Mouse (Mus musculus) intestine, embryonic 15.5 days (tissue): ENCODE measurements around the gene Hltf. TPM values are rescaled to one million over a fixed set of nuclear protein-coding genes. Genes with fewer than 3 reads are reported as not detected.
"Not testable (repeated sequence)": the region's sequence is repeated elsewhere in the genome, so short reads cannot be mapped to it uniquely, and the experiment has no call there.

Experiments used
- ATAC-seq: fragments of 200-750 bp; cut with Nextera tagmentation; 2 replicates; pipeline ENCODE4 v1.8.0; 2017; ENCODE audit warnings: moderate TSS enrichment, moderate library complexity
- H3K27ac ChIP-seq: fragments of 300-500 bp; sonication (generic); 2 replicates; pipeline ENCODE4 v1.5.1; 2015; ENCODE audit warnings: mild to moderate bottlenecking, inconsistent platforms
- H3K27me3 ChIP-seq: fragments of 300-500 bp; sonication (generic); replicated peaks from 2 replicates; pipeline ENCODE4 v1.6.1; 2015; ENCODE audit warnings: inconsistent platforms
- H3K36me3 ChIP-seq: fragments of 300-500 bp; sonication (generic); 2 replicates; pipeline ENCODE4 v1.6.1; 2015; ENCODE audit warnings: inconsistent platforms
- H3K4me1 ChIP-seq: fragments of 300-500 bp; sonication (generic); replicated peaks from 2 replicates; pipeline ENCODE4 v1.6.1; 2015; ENCODE audit warnings: inconsistent platforms
- H3K4me2 ChIP-seq: fragments of 300-500 bp; sonication (generic); replicated peaks from 2 replicates; pipeline ENCODE4 v1.6.1; 2015; ENCODE audit warnings: mild to moderate bottlenecking, inconsistent platforms
- H3K4me3 ChIP-seq: fragments of 300-500 bp; sonication (generic); replicated peaks from 2 replicates; pipeline ENCODE4 v1.5.1; 2015; ENCODE audit warnings: inconsistent platforms
- H3K9ac ChIP-seq: fragments of 300-500 bp; sonication (generic); 2 replicates; pipeline ENCODE4 v1.6.1; 2015; ENCODE audit warnings: inconsistent platforms
- H3K9me3 ChIP-seq: fragments of 300-500 bp; sonication (generic); 2 replicates; pipeline ENCODE4 v1.6.1; 2016; ENCODE audit warnings: inconsistent platforms
- WGBS: fragments of 180-500 bp; shearing (Covaris S2); methylation state at CpG from one replicate; pipeline ENCODE4 v1.1.7; 2015; 5-methylcytosine and 5-hydroxymethylcytosine counted together
- polyA plus RNA-seq: library from polyadenylated mRNA; unstranded; fragments of >200 nt; fragmentation: Nextera tagmentation; extraction: Ambion mirVana; gene quantifications from 2 replicates; pipeline ENCODE4 v1.2.1, GENCODE M21; 2015

Gene Hltf
- 14.9 and 15.0 TPM in 2 replicates for polyA plus RNA-seq

GRCm38 (mm10) chr3:20057306-20058196 is at the start of gene Hltf:
TSS of gene Hltf (plus strand) at chr3:20057811.
- H3K4me3 ChIP-seq, result peak within 1 kb of the TSS; percentile 85
- H3K9me3 ChIP-seq, result no peaks in the 10 kb centered on the region
- WGBS, result under 1% methylated on average over 51 of the region's 54 CpGs
- H3K4me1 ChIP-seq, result no peaks in the 10 kb centered on the region
- ATAC-seq, result peak; percentile 100
- peak within 1 kb of the TSS; percentile 62; the same call in 1 of the 2 replicates for H3K27ac ChIP-seq
- peak within 1 kb of the TSS; percentile 68 for H3K4me2 ChIP-seq
- H3K9ac ChIP-seq, result peak within 1 kb of the TSS; percentile 71
- H3K36me3 ChIP-seq, result no peaks in the 10 kb centered on the region
- no peaks in the 10 kb centered on the region for H3K27me3 ChIP-seq

DNA sequence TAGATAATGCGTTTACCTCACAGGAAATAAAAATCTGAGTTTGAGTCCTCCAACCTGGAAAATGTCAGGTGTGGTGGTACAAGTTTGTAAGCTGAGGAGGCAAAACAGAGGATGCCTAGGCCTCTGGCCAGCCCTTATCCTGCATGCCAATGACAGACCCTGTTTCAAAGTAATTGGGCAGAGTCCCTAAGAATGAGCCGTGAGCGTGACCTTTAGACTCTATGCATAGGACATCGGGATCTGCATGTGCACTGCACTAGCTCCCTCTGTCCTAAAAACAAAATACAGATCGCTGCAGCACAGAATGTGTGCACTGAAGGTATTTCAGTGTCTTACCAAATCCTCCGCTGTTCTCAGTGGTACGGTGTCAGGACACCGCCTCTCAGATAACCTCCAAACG is 47.1 kb upstream of the Hltf start:
- 83% methylated on average over 9 of the region's 9 CpGs for WGBS
- H3K27ac ChIP-seq, result no peak overlapping the region
- ATAC-seq, result no peak

GRCm38 (mm10) chr3:20010905-20011304 is 46.7 kb upstream of the Hltf start:
- not testable (repeated sequence) for H3K27me3 ChIP-seq, H3K4me1 ChIP-seq, H3K36me3 ChIP-seq, H3K9me3 ChIP-seq, H3K4me3 ChIP-seq, H3K9ac ChIP-seq, H3K4me2 ChIP-seq, H3K27ac ChIP-seq, ATAC-seq
- WGBS, result 74% methylated on average over 7 of the region's 7 CpGs

More for the DNA sequence above, 47.1 kb upstream of the Hltf start:
- H3K4me2 ChIP-seq, result no peak overlapping the region
- H3K9ac ChIP-seq, result no peak overlapping the region
- H3K27me3 ChIP-seq, result no peaks in the 10 kb centered on the region
- no peaks in the 10 kb centered on the region for H3K9me3 ChIP-seq
- H3K4me1 ChIP-seq, result no peaks in the 10 kb centered on the region
- H3K36me3 ChIP-seq, result no peaks in the 10 kb centered on the region; the same call in 1 of the 2 replicates
- H3K4me3 ChIP-seq, result no peak overlapping the region

GRCm38 (mm10) chr3:20014454-20014853 is 43.2 kb upstream of the Hltf start:
- no peak overlapping the region for H3K4me3 ChIP-seq
- H3K9ac ChIP-seq, result no peak overlapping the region
- H3K27ac ChIP-seq, result no peak overlapping the region
- no peaks in the 10 kb centered on the region for H3K27me3 ChIP-seq
- H3K9me3 ChIP-seq, result no peaks in the 10 kb centered on the region
- WGBS, result 98% methylated on average over 2 of the region's 2 CpGs
- no peak for ATAC-seq
- H3K36me3 ChIP-seq, result no peaks in the 10 kb centered on the region; the same call in 1 of the 2 replicates
- no peaks in the 10 kb centered on the region for H3K4me1 ChIP-seq
- no peak overlapping the region for H3K4me2 ChIP-seq

GRCm38 (mm10) chr3:20018076-20018475 is 39.5 kb upstream of the Hltf start:
- Histone ChIP-seq H3K4me1 (no peaks in the 10 kb centered on the region), H3K27me3 (no peaks in the 10 kb centered on the region), H3K4me3 (no peak overlapping the region), H3K36me3 (peaks cover 4% of the 10 kb centered on the region), H3K27ac (no peak overlapping the region), H3K9ac (no peak overlapping the region), H3K4me2 (no peak overlapping the region), H3K9me3 (no peaks in the 10 kb centered on the region)
- ATAC-seq, result no peak
- 83% methylated on average over 8 of the region's 8 CpGs for WGBS

DNA sequence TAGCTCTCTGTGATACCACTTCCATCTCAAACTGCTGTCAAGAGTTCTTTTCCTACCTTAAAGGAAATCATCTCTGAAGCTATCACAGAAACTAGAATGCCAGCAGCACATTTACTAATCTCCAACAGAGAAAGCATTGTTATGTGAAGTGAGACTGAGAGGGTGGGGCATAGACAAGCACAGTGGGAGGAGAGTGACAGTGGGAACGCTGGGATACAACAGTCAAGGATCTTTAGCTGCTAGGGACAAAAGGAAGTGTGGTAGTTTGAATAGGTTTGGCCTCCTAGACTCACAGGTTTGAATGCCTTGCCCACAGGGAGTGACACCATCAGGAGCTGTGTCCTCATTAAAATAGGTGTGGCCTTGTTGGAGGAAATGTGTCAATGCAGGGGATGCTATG is 33.8 kb upstream of the Hltf start:
- WGBS, result 43% methylated on average over 1 of the region's 1 CpGs
- no peak for ATAC-seq
- Histone ChIP-seq H3K27me3 (no peaks in the 10 kb centered on the region), H3K4me3 (no peak overlapping the region), H3K36me3 (peaks cover 9% of the 10 kb centered on the region; the same call in 1 of the 2 replicates), H3K4me1 (no peaks in the 10 kb centered on the region), H3K4me2 (no peak overlapping the region), H3K9me3 (no peaks in the 10 kb centered on the region), H3K27ac (no peak overlapping the region), H3K9ac (no peak overlapping the region)

- Histone ChIP-seq H3K4me1 (no peaks in the 10 kb centered on the region), H3K4me3 (no peak overlapping the region), H3K36me3 (peaks cover 9% of the 10 kb centered on the region; the same call in 1 of the 2 replicates), H3K9ac (no peak overlapping the region), H3K9me3 (no peaks in the 10 kb centered on the region), H3K27me3 (no peaks in the 10 kb centered on the region), H3K4me2 (no peak overlapping the region), H3K27ac (no peak overlapping the region)
- ATAC-seq, result no peak
These were observed 31.1 kb upstream of the Hltf start for GRCm38 (mm10) chr3:20026481-20026880.

DNA sequence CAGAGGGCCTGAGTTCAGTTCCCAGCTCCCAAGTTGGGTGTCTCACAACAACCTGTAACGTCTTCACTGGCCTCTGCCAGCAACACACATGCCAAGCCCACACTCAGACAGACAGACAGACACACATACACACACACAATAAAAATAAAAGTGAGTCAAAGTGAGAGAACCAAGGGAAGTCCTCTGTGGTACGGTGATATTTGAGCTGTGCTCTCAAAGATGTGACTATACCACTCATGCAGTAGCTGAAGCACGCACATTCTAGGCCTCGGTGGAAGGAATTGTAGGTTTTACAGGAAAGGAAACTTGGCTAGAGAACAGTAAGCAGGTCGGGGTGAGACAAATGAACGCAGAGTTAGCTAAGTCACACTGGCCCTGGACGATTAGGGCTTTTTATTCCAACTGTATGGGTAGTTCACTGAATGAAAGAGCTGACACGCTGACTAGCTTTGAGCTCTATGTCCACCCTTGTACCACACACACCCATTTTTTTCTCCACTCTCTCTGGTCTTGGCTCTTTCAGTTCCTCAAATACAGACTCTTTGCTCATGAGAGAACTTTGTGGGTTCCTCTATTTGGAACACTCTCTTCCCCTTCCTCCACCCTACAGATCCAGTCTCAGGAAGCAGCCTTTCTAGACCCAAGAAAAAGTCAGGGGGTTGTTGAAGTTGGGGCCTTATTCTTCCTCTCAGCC is 30.5 kb upstream of the Hltf start:
- no peaks in the 10 kb centered on the region for H3K27me3 ChIP-seq
- WGBS, result 88% methylated on average over 8 of the region's 8 CpGs

GRCm38 (mm10) chr3:20027788-20028187 is 29.8 kb upstream of the Hltf start:
- no peak for ATAC-seq
- WGBS, result 90% methylated on average over 5 of the region's 5 CpGs

More for the DNA sequence above, 30.5 kb upstream of the Hltf start:
- Histone ChIP-seq H3K9me3 (no peaks in the 10 kb centered on the region), H3K4me2 (no peak overlapping the region), H3K9ac (no peak overlapping the region), H3K4me3 (no peak overlapping the region), H3K4me1 (no peaks in the 10 kb centered on the region), H3K36me3 (peaks cover 9% of the 10 kb centered on the region; the same call in 1 of the 2 replicates), H3K27ac (no peak overlapping the region)
- ATAC-seq, result no peak

DNA sequence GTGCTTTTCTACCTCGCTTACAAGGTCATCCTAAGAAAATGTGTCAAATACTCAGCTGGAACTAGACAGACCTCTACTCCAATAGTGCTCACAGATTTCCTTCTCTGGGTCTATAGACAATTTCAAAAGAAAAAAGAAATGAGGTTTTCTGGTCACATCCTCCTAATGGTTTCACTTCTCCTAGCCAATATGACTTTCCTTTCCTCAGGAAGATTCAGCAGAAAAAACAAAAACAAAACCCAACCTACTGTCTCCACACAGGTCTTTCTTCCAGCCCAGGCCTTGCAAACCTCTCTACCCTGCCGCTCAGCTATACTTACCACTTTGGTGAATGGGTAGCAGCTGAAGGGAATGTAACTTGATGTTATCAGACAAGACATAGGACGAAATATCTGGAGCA is 29.0 kb upstream of the Hltf start:
- H3K36me3 ChIP-seq, result peaks cover 6% of the 10 kb centered on the region; the same call in 1 of the 2 replicates
- no peak overlapping the region for H3K9ac ChIP-seq
- H3K27me3 ChIP-seq, result no peaks in the 10 kb centered on the region
- no peaks in the 10 kb centered on the region for H3K9me3 ChIP-seq
- ATAC-seq, result no peak
- H3K27ac ChIP-seq, result no peak overlapping the region
- 90% methylated on average over 3 of the region's 3 CpGs for WGBS
- H3K4me3 ChIP-seq, result no peak overlapping the region
- no peaks in the 10 kb centered on the region for H3K4me1 ChIP-seq
- no peak overlapping the region for H3K4me2 ChIP-seq

More at GRCm38 (mm10) chr3:20027788-20028187, 29.8 kb upstream of the Hltf start:
- H3K4me3 ChIP-seq, result no peak overlapping the region
- H3K9ac ChIP-seq, result no peak overlapping the region
- H3K27me3 ChIP-seq, result no peaks in the 10 kb centered on the region
- H3K9me3 ChIP-seq, result no peaks in the 10 kb centered on the region
- no peak overlapping the region for H3K4me2 ChIP-seq
- no peaks in the 10 kb centered on the region for H3K4me1 ChIP-seq
- H3K27ac ChIP-seq, result no peak overlapping the region
- peaks cover 6% of the 10 kb centered on the region; the same call in 1 of the 2 replicates for H3K36me3 ChIP-seq

GRCm38 (mm10) chr3:20030807-20031206 is 26.8 kb upstream of the Hltf start:
- Histone ChIP-seq H3K9me3 (no peaks in the 10 kb centered on the region), H3K27me3 (no peaks in the 10 kb centered on the region), H3K4me1 (no peaks in the 10 kb centered on the region), H3K36me3 (no peaks in the 10 kb centered on the region; the same call in 1 of the 2 replicates), H3K27ac (no peak overlapping the region), H3K4me2 (no peak overlapping the region), H3K4me3 (no peak overlapping the region), H3K9ac (no peak overlapping the region)
- ATAC-seq, result no peak
- WGBS, result 89% methylated on average over 6 of the region's 6 CpGs
